Mouse (Mus musculus): ENCODE measurements at regions not wholly inside any gene's neighbourhood (a gene's known extent, or its start where the extent isn't known, plus 50 kb on each side); places are given as distances from the start of the nearest gene placed in this dataset.

DNA sequence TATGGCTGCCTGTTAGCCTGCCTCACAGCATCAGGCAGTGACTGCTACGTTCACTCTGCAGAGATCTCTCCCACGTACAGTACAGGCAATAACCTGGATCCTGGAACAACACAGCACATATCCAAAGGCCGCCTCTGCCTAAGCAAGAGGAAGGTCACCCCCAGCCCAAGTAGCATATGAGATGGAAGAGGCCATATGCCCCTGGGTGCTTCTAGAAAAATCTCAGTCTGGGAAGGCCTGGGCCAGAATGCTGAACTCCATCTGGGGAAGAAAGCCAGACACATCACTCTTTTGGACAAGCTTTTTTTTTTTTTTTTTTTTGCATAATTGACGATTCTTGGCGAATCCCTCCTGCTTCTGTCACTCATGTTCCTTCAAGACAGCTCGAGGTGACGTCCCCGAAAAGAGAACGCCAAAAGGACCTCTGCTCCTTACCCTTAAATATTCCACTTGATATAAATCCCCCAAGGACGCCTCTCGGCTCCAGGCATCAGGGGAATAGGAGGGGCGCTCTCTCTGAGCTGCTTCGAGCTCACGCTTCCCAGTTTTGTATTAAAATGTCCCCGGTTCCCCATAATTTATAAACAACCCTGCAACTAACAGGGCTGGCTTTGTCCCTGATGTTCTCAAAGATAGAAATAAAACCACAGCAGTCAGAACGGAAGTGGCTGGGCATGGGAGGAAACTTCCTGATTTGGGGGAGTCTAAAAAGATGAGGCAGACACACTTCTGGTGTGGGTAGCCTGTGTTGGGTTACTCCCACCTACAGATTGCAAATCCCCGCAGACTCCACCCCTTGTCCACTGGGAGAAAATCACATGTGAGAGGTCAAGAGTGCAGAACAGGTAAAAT lies 150.4 kb downstream of the Cryba4 start:
- Histone ChIP-seq H3K4me2 (ENCODE audit: low read depth, low read length) (no peak overlapping the region), H3K27ac (ENCODE audit: low read length) (no peak overlapping the region), H3K9ac (ENCODE audit: low read length) (no peak overlapping the region), H3K36me3 (ENCODE audit: control insufficient read depth, insufficient read depth, low read length) (no peaks in the 10 kb centered on the region), H3K4me1 (replicated peaks; ENCODE audit: control insufficient read depth, insufficient read depth, low read length) (no peaks in the 10 kb centered on the region), H3K9me3 (ENCODE audit: control insufficient read depth, low read length) (no peaks in the 10 kb centered on the region), H3K4me3 (ENCODE audit: low read length) (no peak overlapping the region), H3K27me3 (ENCODE audit: control insufficient read depth, insufficient read depth, low read depth, low read length) (no peaks in the 10 kb centered on the region)
- 56% methylated on average over 17 of the region's 17 CpGs for WGBS
- no peak for ATAC-seq (ENCODE audit: low read depth)

DNA sequence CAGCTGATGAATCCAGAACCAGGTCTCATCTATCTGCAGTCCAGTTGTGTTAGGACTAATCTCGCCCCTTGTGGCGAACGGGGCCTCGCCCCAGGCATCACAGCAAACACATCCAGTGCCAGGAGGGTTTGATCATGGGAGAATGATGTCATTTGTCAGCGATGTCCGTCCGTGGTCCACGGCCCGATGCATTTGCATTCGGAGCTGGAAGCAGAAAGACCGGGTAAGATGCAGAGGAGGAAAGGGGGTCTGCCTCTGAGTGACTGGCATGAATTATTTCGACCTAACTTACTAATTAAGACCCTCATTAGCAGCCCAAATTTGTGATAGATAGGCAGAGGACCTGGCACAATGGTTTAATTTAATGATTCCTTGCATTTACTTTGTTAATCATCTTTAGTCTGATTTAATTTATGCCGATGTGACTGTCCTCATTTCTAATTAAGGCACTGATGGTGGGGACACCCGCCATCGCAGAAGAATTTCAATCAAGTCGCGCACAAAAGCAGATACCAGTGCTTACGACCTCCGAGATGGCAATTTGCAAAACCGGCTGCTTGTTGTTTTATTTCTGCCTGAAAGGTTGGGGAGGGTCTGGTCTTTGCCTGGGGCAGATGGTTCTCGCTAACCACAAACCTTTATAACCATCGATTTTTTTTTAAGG lies 141.9 kb downstream of the Cryba4 start:
- Histone ChIP-seq H3K9ac (ENCODE audit: low read length) (no peak overlapping the region), H3K4me1 (replicated peaks; ENCODE audit: control insufficient read depth, insufficient read depth, low read length) (no peaks in the 10 kb centered on the region), H3K4me2 (ENCODE audit: low read depth, low read length) (no peak overlapping the region), H3K4me3 (ENCODE audit: low read length) (no peak overlapping the region), H3K36me3 (ENCODE audit: control insufficient read depth, insufficient read depth, low read length) (no peaks in the 10 kb centered on the region), H3K27me3 (ENCODE audit: control insufficient read depth, insufficient read depth, low read depth, low read length) (no peaks in the 10 kb centered on the region), H3K27ac (ENCODE audit: low read length) (no peak overlapping the region), H3K9me3 (ENCODE audit: control insufficient read depth, low read length) (no peaks in the 10 kb centered on the region)
- no peak for ATAC-seq (ENCODE audit: low read depth)
- WGBS, result 66% methylated on average over 22 of the region's 22 CpGs

DNA sequence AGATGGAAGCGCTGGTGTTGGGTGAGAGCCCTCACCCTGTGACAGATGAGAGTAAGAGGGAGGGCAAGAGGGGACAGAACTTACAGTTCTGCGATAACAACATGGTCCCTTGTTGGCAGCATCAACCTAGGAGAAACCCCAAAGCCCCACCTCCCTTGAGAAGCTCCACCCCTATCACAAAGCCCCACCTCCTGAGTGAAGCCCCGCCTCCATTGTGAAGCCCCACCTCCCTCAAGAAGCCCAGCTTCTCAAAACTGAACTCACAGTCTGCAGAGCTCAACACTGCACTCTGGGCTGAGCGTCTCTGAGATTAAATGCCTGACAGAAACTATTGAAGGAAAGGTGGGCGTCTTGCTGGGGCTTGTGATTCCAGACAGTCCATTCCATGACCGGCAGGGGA lies 131.6 kb downstream of the Cryba4 start:
- Histone ChIP-seq H3K4me1 (replicated peaks; ENCODE audit: control insufficient read depth, insufficient read depth, low read length) (no peaks in the 10 kb centered on the region), H3K36me3 (ENCODE audit: control insufficient read depth, insufficient read depth, low read length) (no peaks in the 10 kb centered on the region), H3K4me2 (ENCODE audit: low read depth, low read length) (no peak overlapping the region), H3K4me3 (ENCODE audit: low read length) (no peak overlapping the region), H3K27ac (ENCODE audit: low read length) (no peak overlapping the region), H3K9ac (ENCODE audit: low read length) (no peak overlapping the region), H3K27me3 (ENCODE audit: control insufficient read depth, insufficient read depth, low read depth, low read length) (no peaks in the 10 kb centered on the region), H3K9me3 (ENCODE audit: control insufficient read depth, low read length) (no peaks in the 10 kb centered on the region)
- no peak for ATAC-seq (ENCODE audit: low read depth)
- WGBS, result 48% methylated on average over 6 of the region's 6 CpGs

DNA sequence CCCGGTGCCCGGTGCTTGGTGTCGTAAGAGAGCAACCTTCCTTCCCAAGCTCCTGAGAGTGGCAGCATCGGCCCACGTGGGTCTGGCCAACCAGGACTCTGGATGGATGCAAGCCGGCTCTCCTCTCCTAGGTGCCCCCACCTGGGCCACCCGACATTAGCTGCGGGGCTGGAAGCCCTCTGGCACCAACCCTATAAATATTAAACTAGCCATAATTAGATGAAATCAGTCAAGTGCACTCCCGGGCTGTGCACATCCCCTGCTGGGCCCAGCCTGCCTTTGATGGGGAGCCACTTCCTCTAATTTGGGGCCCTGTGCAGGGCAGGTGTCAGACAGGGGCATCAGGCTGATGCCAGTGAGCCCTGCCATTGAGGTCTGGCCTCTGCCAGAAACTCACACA lies 130.8 kb downstream of the Cryba4 start:
- no peak overlapping the region for H3K27ac ChIP-seq (ENCODE audit: low read length)
- no peaks in the 10 kb centered on the region for H3K36me3 ChIP-seq (ENCODE audit: control insufficient read depth, insufficient read depth, low read length)
- WGBS, result 74% methylated on average over 9 of the region's 9 CpGs
- H3K27me3 ChIP-seq (ENCODE audit: control insufficient read depth, insufficient read depth, low read depth, low read length), result no peaks in the 10 kb centered on the region
- H3K4me1 ChIP-seq (replicated peaks; ENCODE audit: control insufficient read depth, insufficient read depth, low read length), result no peaks in the 10 kb centered on the region
- no peak overlapping the region for H3K9ac ChIP-seq (ENCODE audit: low read length)
- ATAC-seq (ENCODE audit: low read depth), result no peak
- H3K9me3 ChIP-seq (ENCODE audit: control insufficient read depth, low read length), result no peaks in the 10 kb centered on the region
- H3K4me2 ChIP-seq (ENCODE audit: low read depth, low read length), result no peak overlapping the region
- H3K4me3 ChIP-seq (ENCODE audit: low read length), result no peak overlapping the region

DNA sequence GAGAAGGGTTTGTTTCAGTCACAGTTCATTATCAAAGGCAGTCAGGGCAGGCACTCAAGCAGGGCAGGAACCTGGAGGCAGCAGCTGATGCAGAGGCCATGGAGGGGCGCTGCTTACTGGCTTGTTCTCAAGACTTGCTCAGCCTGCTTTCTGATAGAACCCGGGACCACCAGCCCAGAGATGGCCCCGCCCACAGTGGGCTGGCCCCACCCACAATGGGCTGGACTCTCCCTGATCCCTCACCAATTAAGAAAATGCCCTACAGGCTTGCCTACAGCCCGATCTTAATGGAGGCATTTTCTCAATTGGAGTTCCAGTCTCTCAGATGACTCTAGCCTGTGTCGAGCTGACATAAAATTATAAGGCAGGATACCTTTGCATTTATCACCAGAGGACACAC lies 129.7 kb downstream of the Cryba4 start:
- Histone ChIP-seq H3K9me3 (ENCODE audit: control insufficient read depth, low read length) (no peaks in the 10 kb centered on the region), H3K4me2 (ENCODE audit: low read depth, low read length) (no peak overlapping the region), H3K4me1 (replicated peaks; ENCODE audit: control insufficient read depth, insufficient read depth, low read length) (no peaks in the 10 kb centered on the region), H3K27me3 (ENCODE audit: control insufficient read depth, insufficient read depth, low read depth, low read length) (no peaks in the 10 kb centered on the region), H3K9ac (ENCODE audit: low read length) (no peak overlapping the region), H3K36me3 (ENCODE audit: control insufficient read depth, insufficient read depth, low read length) (no peaks in the 10 kb centered on the region), H3K4me3 (ENCODE audit: low read length) (no peak overlapping the region), H3K27ac (ENCODE audit: low read length) (no peak overlapping the region)
- 16% methylated on average over 5 of the region's 5 CpGs for WGBS
- no peak for ATAC-seq (ENCODE audit: low read depth)

DNA sequence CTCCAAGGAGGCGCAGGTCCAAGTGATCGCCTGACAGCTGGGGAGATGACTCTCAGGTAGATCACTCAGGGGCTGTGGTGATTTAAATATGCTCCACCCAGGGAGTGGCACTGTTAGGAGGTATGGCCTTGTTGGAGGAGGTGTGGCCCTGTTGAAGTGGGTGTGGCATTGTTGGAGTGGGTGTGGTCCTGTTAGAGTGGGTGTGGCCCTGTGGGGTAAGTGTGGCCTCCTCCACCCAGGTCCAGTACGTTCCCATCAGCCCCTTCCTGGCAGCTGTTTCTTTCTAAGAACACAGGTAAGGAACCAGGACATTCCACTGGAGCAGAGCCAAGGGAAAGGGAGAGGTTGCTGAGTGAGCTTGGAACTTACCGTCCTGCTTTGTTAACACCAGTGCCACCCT lies 125.1 kb downstream of the Cryba4 start:
- peak; percentile 78 for ATAC-seq (ENCODE audit: low read depth)
- H3K27me3 ChIP-seq (ENCODE audit: control insufficient read depth, insufficient read depth, low read depth, low read length), result no peaks in the 10 kb centered on the region
- no peak overlapping the region for H3K9ac ChIP-seq (ENCODE audit: low read length)
- no peaks in the 10 kb centered on the region for H3K9me3 ChIP-seq (ENCODE audit: control insufficient read depth, low read length)
- no peak overlapping the region for H3K4me3 ChIP-seq (ENCODE audit: low read length)
- no peak overlapping the region for H3K4me2 ChIP-seq (ENCODE audit: low read depth, low read length)
- WGBS, result 54% methylated on average over 4 of the region's 4 CpGs
- H3K4me1 ChIP-seq (replicated peaks; ENCODE audit: control insufficient read depth, insufficient read depth, low read length), result no peaks in the 10 kb centered on the region
- H3K36me3 ChIP-seq (ENCODE audit: control insufficient read depth, insufficient read depth, low read length), result no peaks in the 10 kb centered on the region
- H3K27ac ChIP-seq (ENCODE audit: low read length), result no peak overlapping the region

DNA sequence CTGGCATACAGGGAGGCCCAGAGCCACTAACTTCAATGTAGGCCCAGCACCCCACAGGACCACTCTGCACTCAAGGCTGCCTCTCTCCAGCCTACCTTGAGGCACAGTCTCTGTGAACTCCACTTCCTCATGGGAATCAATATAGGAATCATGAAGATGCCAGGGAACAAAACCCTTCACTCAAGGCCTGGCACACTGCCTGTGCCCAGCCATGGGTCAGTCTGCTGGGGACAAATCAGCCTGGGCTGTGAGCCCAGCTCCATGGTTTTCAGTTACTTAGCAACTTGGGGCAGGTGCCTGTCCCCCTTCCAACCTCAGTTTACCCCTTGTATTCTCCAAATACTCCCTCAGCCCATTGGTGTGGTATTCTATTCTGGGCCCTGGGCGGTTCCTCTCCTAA lies 119.6 kb downstream of the Cryba4 start:
- Histone ChIP-seq H3K4me3 (ENCODE audit: low read length) (no peak overlapping the region), H3K4me2 (ENCODE audit: low read depth, low read length) (no peak overlapping the region), H3K36me3 (ENCODE audit: control insufficient read depth, insufficient read depth, low read length) (no peaks in the 10 kb centered on the region), H3K9me3 (ENCODE audit: control insufficient read depth, low read length) (no peaks in the 10 kb centered on the region), H3K9ac (ENCODE audit: low read length) (no peak overlapping the region), H3K27ac (ENCODE audit: low read length) (no peak overlapping the region), H3K27me3 (ENCODE audit: control insufficient read depth, insufficient read depth, low read depth, low read length) (no peaks in the 10 kb centered on the region), H3K4me1 (replicated peaks; ENCODE audit: control insufficient read depth, insufficient read depth, low read length) (no peaks in the 10 kb centered on the region)
- ATAC-seq (ENCODE audit: low read depth), result no peak
- WGBS, result 88% methylated on average over 1 of the region's 1 CpGs

DNA sequence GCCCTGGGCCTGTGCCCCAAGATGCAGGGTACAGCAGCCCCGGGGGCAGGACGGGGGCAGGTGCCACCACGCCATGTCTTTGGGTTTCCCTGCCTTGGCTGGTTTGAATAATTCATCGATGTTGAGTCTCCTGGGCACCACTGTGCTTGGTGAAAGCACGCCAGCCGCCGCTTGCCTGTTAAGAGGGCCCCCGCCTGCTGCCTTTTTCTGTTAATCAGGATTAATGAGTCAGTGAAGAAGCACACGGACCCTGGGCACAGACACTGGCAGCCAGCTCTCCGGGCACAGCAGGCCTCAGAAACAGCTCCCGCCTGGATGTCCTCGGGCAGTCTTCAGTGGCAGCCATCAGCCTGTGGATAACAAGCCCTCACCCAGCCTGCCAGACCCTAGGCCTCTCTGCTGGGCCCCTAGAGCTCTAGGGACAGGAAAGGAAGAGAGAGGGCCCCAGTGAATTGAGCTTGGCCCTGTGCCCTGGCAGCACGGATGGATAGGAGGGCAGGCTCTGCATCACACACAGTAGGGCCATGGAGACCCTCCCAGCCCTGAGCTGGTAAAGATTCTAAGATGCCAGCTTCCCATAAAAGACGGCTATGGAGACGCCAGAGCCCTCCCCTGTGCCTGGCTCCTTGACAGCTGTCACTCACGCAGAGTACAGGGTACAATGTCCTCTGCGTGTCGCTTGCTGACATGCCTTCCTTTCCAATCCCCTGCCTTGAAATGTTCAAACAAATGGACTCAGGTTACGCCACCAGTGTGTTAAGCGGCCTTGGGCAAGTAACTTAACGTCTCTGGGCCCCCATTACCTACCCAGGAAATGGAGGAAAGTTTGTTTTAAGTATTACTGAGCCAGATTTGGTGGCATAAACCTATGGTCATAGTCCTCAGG lies 118.4 kb downstream of the Cryba4 start:
- WGBS, result 73% methylated on average over 21 of the region's 21 CpGs
- no peak for ATAC-seq (ENCODE audit: low read depth)
- Histone ChIP-seq H3K9me3 (ENCODE audit: control insufficient read depth, low read length) (no peaks in the 10 kb centered on the region), H3K4me1 (replicated peaks; ENCODE audit: control insufficient read depth, insufficient read depth, low read length) (no peaks in the 10 kb centered on the region), H3K4me3 (ENCODE audit: low read length) (no peak overlapping the region), H3K4me2 (ENCODE audit: low read depth, low read length) (no peak overlapping the region), H3K36me3 (ENCODE audit: control insufficient read depth, insufficient read depth, low read length) (no peaks in the 10 kb centered on the region), H3K9ac (ENCODE audit: low read length) (no peak overlapping the region), H3K27ac (ENCODE audit: low read length) (no peak overlapping the region), H3K27me3 (ENCODE audit: control insufficient read depth, insufficient read depth, low read depth, low read length) (no peaks in the 10 kb centered on the region)

DNA sequence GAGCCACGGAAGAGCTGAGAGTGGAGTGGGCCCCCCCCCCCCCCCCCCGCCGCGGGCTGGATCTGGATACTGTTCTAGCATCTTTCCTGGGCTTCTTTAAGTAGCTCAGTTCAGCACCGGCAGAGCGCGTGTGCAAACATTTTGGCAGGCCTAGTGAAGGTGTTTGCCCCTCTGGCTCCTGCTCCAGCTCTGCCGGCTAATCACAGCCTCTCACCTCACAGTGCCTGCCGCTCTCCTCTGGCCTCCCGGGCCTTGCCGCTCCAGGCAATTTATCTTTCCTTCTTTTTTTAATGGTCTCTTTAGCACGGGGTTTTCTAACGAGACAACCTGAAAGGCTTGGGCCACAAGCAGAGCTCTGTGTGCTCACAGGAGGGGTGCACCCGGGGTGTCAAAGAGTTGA lies 115.7 kb downstream of the Cryba4 start:
- 16% methylated on average over 10 of the region's 14 CpGs for WGBS
- no peaks in the 10 kb centered on the region for H3K9me3 ChIP-seq (ENCODE audit: control insufficient read depth, low read length)
- no peak overlapping the region for H3K4me3 ChIP-seq (ENCODE audit: low read length)
- no peak for ATAC-seq (ENCODE audit: low read depth)
- H3K36me3 ChIP-seq (ENCODE audit: control insufficient read depth, insufficient read depth, low read length), result no peaks in the 10 kb centered on the region
- H3K4me1 ChIP-seq (replicated peaks; ENCODE audit: control insufficient read depth, insufficient read depth, low read length), result no peaks in the 10 kb centered on the region
- H3K27ac ChIP-seq (ENCODE audit: low read length), result no peak overlapping the region
- no peak overlapping the region for H3K9ac ChIP-seq (ENCODE audit: low read length)
- no peaks in the 10 kb centered on the region for H3K27me3 ChIP-seq (ENCODE audit: control insufficient read depth, insufficient read depth, low read depth, low read length)
- H3K4me2 ChIP-seq (ENCODE audit: low read depth, low read length), result no peak overlapping the region

All from lung, embryonic 16.5 days (tissue).